Mouse (Mus musculus): ENCODE results near the gene Nags.
"Not testable (repeated sequence)": the region's sequence is repeated elsewhere in the genome, so short reads cannot be mapped to it uniquely, and the experiment has no call there.

The Nags gene

GRCm38 (mm10) chr11:102156786-102157089 is 11.4 kb downstream of the Nags start:
- no peak for DNase-seq (ENCODE audit: low spot score)

- DNase-seq (ENCODE audit: low spot score) = not testable (repeated sequence)
Observed at GRCm38 (mm10) chr11:102158024-102158423, 12.7 kb downstream of the Nags start.

GRCm38 (mm10) chr11:102159781-102160180 is 14.5 kb downstream of the Nags start:
- no peak for DNase-seq (ENCODE audit: low spot score)

DNA sequence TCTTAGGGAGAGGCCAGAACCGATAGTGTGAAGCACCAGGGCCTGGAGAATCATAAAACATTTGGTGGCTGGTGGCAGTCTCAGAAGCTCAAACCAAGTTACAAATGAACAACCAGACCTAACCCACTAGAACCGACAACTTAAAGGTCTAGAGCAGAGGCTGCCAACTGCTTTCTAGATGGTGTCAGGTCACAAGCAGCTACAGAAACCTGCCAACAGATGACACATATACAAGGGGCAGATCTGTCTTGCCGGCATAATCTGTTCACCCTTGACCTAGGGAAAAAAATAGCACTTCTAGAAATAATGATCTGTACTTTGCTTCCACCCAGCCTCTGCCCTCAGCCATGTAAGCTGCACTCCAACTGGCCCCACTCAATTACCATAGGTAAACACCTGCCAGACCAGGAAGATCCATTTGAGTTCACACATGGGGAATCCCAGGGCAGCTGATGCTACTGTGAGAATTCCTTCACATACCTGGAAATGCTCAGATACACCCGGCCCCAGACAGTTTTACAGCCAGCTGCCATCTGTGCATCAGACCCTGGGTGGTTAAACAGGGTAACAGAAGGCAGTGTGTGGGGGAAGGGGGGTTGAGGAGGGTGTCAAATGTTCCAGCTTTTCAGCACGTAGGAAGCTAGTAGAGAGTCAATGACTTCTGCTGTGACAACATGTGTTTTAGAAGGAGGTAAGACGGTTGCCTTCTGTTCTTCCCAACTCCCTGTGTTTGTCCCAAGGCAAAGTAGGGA is 20.8 kb downstream of the Nags start:
- no peak for DNase-seq (ENCODE audit: low spot score)

DNA sequence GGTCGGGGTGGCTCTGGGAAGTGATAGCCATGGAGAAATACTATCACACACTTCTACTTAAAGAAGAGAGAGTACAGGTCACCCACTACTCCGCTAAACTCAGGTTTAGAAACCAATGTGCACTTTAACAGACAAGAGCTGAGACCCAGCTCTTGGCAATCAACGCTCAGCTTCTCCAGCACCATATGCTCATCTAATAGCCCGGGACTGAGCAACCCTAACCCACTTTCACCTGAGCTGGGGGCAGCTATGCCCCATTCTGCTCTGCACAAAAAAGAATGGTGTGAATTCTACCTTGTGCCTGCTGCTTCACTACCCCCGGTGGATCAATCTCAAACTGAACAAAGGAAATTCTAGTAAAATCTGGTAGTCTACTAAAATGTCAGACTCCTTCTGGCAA is 22.2 kb downstream of the Nags start:
- DNase-seq (ENCODE audit: low spot score) = no peak

- DNase-seq (ENCODE audit: low spot score) = no peak
Observed at GRCm38 (mm10) chr11:102168689-102169088, 23.4 kb downstream of the Nags start.

- no peak for DNase-seq (ENCODE audit: low spot score)
Observed at GRCm38 (mm10) chr11:102179836-102180235, 34.5 kb downstream of the Nags start.

DNA sequence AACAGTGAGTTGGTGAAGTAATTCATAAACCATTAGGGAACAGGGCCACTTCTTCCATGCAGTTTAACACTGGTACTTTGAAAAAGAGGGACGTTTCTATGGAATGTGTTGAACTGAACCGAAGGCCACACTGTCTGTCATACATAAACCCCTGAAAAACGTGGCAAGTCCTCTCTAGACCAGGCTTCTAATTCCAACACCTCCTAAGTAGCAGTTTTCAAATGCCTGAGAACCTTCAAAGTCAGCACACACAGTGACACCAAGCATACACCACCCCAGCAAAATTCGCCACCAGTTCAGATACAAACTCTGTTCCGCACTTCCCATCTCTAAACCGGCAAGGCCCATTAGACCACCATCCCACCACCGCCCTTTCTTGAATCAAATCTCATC is 38.9 kb downstream of the Nags start:
- no peak for DNase-seq (ENCODE audit: low spot score)

- peak; percentile 94 for DNase-seq (ENCODE audit: low spot score)
Observed at GRCm38 (mm10) chr11:102184646-102185495, 39.6 kb downstream of the Nags start, which contains the start of gene Lsm12. Gene Lsm12, minus strand, starts transcription at chr11:102185296.

GRCm38 (mm10) chr11:102185677-102186076 is 40.4 kb downstream of the Nags start:
- DNase-seq (ENCODE audit: low spot score) = no peak

- DNase-seq (ENCODE audit: low spot score) = no peak
Observed at GRCm38 (mm10) chr11:102186235-102186634, 40.9 kb downstream of the Nags start.

- no peak for DNase-seq (ENCODE audit: low spot score)
Observed at GRCm38 (mm10) chr11:102188980-102189379, 43.7 kb downstream of the Nags start.

DNA sequence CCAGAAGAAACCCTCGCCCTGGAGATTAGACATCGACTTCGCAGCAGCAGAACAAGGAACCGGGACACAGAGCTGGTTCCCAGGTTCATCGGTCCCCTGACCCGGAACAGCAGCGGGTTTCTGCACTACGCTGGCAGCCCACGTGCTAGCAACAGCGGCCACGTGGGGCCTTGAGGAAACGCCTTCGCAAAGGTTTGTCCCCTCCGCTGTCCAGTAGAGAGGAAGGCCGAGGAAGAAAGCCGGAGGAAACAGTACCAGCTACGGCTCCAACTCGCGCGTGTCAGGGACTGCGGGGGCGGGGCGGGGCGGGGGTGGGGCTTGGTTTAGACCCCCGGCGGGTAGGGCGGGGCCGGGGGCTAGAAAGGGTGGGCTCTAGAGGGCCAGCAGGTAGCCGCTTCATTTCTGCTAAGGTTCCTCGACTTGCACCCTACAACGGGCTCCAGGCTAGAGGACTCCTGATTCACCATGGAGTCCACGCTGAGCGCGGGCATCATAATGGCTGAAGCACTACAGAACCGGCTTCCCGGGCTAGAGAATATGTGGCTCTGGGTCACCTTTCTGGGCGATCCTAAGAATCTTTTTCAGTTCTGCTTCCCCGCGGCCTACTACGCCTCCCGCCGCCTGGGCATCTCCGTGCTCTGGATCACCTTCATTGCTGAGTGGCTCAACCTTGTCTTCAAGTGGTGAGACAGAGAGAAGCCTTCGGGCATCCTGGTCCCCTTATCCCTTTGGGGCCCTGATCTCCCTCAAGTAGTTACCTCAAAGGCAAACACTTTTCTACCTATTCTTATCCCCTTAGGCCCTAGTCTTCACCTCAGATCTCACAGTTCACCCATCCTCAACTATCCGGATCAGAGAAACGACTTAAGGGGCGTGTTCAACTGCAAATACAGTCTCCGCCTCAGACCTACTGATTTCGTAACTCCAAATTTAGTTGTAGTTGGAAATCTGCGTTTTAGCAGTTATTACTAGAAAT is 44.4 kb downstream of the Nags start, which contains the start of gene G6pc3:
Gene G6pc3, plus strand, starts transcription at position 160 of the 976 bp plus-strand sequence.
- DNase-seq (ENCODE audit: low spot score) = peak; percentile 96

GRCm38 (mm10) chr11:102190848-102191247 is 45.5 kb downstream of the Nags start:
- no peak for DNase-seq (ENCODE audit: low spot score)

GRCm38 (mm10) chr11:102193657-102194440 is 48.5 kb downstream of the Nags start:
- DNase-seq (ENCODE audit: low spot score) = no peak

- DNase-seq (ENCODE audit: low spot score) = no peak
Observed at GRCm38 (mm10) chr11:102196018-102196797, 50.9 kb downstream of the Nags start.

GRCm38 (mm10) chr11:102198245-102198644 is 52.9 kb downstream of the Nags start:
- DNase-seq (ENCODE audit: low spot score) = no peak
